Mouse (Mus musculus): ENCODE data around the gene Tubb4b. TPM values are rescaled to one million over a fixed set of nuclear protein-coding genes. Genes with fewer than 3 reads are reported as not detected.

The Tubb4b gene
- total RNA-seq, 2 experiments from 2014 or later, result 317 to 329 TPM

GRCm38 (mm10) chr2:25231038-25231437 is 6.5 kb upstream of the Tubb4b start:
- intact Hi-C loops (cut with DNase I), result no loop called here
- Histone ChIP-seq H3K27ac (no peak overlapping the region), H3K4me3 (no peak overlapping the region)
- no peak for TF ChIP-seq CTCF (IDR thresholded peaks at IDR 0.05)
- no peak for DNase-seq (ENCODE audit: extremely low spot score in 1 of 2, low spot score in 2 of 2)

- DNase-seq (ENCODE audit: extremely low spot score in 1 of 2, low spot score in 2 of 2), result no peak
- intact Hi-C loops (cut with DNase I), result no loop called here
- no peak for TF ChIP-seq CTCF (IDR thresholded peaks at IDR 0.05)
Observed at GRCm38 (mm10) chr2:25230581-25230980, 6.1 kb upstream of the Tubb4b start.

GRCm38 (mm10) chr2:25229582-25229981 is 5.1 kb upstream of the Tubb4b start:
- intact Hi-C loops (cut with DNase I), result loop anchor here (2.0 kb wide), 3 partner anchors 23 to 37 kb away; partner anchors contain the start of gene Tprn

More at GRCm38 (mm10) chr2:25230581-25230980, 6.1 kb upstream of the Tubb4b start:
- H3K27ac ChIP-seq, result no peak overlapping the region
- no peak overlapping the region for H3K4me3 ChIP-seq

GRCm38 (mm10) chr2:25228995-25229530 is 4.6 kb upstream of the Tubb4b start:
- H3K4me3 ChIP-seq, result no peak overlapping the region; the same call in 1 of the 2 replicates
- DNase-seq (ENCODE audit: extremely low spot score in 1 of 2, low spot score in 2 of 2), result no peak
- peak overlapping the region; percentile 82 for H3K27ac ChIP-seq
- no peak for TF ChIP-seq CTCF (IDR thresholded peaks at IDR 0.05)
- intact Hi-C loops (cut with DNase I), result loop anchor here (2.0 kb wide), 3 partner anchors 24 to 36 kb away; partner anchors contain the start of gene Tprn

More at GRCm38 (mm10) chr2:25229582-25229981, 5.1 kb upstream of the Tubb4b start:
- no peak for DNase-seq (ENCODE audit: extremely low spot score in 1 of 2, low spot score in 2 of 2)
- Histone ChIP-seq H3K27ac (no peak overlapping the region), H3K4me3 (no peak overlapping the region)
- no peak for TF ChIP-seq CTCF (IDR thresholded peaks at IDR 0.05)

- TF ChIP-seq CTCF (IDR thresholded peaks at IDR 0.05), result peak; percentile 73
- peak; percentile 77 to 82 for DNase-seq (ENCODE audit: extremely low spot score in 1 of 2, low spot score in 2 of 2)
- Histone ChIP-seq H3K4me3 (peak overlapping the region; percentile 32), H3K27ac (peak overlapping the region; percentile 82)
- intact Hi-C loops (cut with DNase I), result loop anchor here (2.0 kb wide), 3 partner anchors 24 to 36 kb away; partner anchors contain the start of gene Tprn
Observed at GRCm38 (mm10) chr2:25228431-25228889, 4.0 kb upstream of the Tubb4b start.

GRCm38 (mm10) chr2:25227406-25227805 is 2.9 kb upstream of the Tubb4b start:
- intact Hi-C loops (cut with DNase I), result no loop called here
- Histone ChIP-seq H3K27ac (peak overlapping the region; percentile 73), H3K4me3 (no peak overlapping the region)
- TF ChIP-seq CTCF (IDR thresholded peaks at IDR 0.05), result no peak
- DNase-seq (ENCODE audit: extremely low spot score in 1 of 2, low spot score in 2 of 2), result no peak

GRCm38 (mm10) chr2:25226864-25227263 is 2.4 kb upstream of the Tubb4b start:
- no peak overlapping the region for H3K4me3 ChIP-seq
- TF ChIP-seq CTCF (IDR thresholded peaks at IDR 0.05), result no peak
- intact Hi-C loops (cut with DNase I), result no loop called here
- DNase-seq (ENCODE audit: extremely low spot score in 1 of 2, low spot score in 2 of 2), result peak in 1 of 2 experiments; percentile 51
- peak overlapping the region; percentile 73 for H3K27ac ChIP-seq

- Histone ChIP-seq H3K27ac (peak overlapping the region; percentile 87), H3K4me3 (no peak overlapping the region)
- intact Hi-C loops (cut with DNase I), result loop anchor here (2.0 kb wide), 1 partner anchor 15 kb away; the partner anchor contains the start of gene Nelfb
- DNase-seq (ENCODE audit: extremely low spot score in 1 of 2, low spot score in 2 of 2), result no peak
- TF ChIP-seq CTCF (IDR thresholded peaks at IDR 0.05), result no peak
Observed at GRCm38 (mm10) chr2:25225811-25226379, 1.4 kb upstream of the Tubb4b start.

GRCm38 (mm10) chr2:25224766-25225752 is 557 bp upstream of the Tubb4b start:
- peak overlapping the region; percentile 87 for H3K27ac ChIP-seq
- intact Hi-C loops (cut with DNase I), result loop anchor here (2.0 kb wide), 1 partner anchor 14 kb away; the partner anchor contains the start of gene Nelfb
- DNase-seq (ENCODE audit: extremely low spot score in 1 of 2, low spot score in 2 of 2), result peak; percentile 96 to 98
- TF ChIP-seq CTCF (IDR thresholded peaks at IDR 0.05), result no peak; the same call in none of the 2 replicates
- H3K4me3 ChIP-seq, result peak overlapping the region; percentile 54

GRCm38 (mm10) chr2:25223681-25224491 is 616 bp downstream of the Tubb4b start:
- peak; percentile 79 for DNase-seq (ENCODE audit: extremely low spot score in 1 of 2, low spot score in 2 of 2)
- Histone ChIP-seq H3K27ac (peak overlapping the region; percentile 96), H3K4me3 (peak overlapping the region; percentile 93)
- TF ChIP-seq CTCF (IDR thresholded peaks at IDR 0.05), result no peak
- intact Hi-C loops (cut with DNase I), result loop anchor here (2.0 kb wide), 1 partner anchor 13 kb away; the partner anchor contains the start of gene Nelfb

All from left cerebral cortex, adult 2 months (tissue).